ENCODE assay signal across 7 mouse cellular contexts in the genomic region with DNA sequence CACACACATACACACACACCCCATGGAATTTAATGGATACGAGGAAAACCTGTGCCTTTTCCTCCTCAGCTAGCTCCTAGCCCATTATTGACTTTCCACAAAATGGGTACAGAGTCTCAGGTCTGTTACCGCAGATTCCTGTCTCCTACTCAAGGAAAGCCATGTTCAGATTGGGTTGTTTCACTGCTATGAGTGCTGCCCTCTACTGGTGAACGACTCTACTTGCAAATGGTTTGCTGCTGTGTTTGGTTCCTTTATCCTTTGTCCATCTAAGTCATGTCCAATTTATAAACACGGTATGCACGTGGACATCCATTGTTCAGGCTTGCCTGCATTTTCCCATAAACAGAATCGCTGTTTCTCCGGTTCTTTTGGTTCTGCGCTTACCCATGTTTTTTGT.
DNase-seq lines count a peak whose midpoint lies in the region; ATAC-seq and TF ChIP-seq lines count a peak whose summit lies in the region.

No protein-coding gene starts in this region.

- no peak overlapping the region for H3K9ac ChIP-seq in kidney, embryonic 16.5 days (replicated peaks; ENCODE audit: low read length)
- H3K9ac ChIP-seq in CH12.LX (ENCODE audit: insufficient read depth, low read depth) = no peak overlapping the region

- H3K4me3 ChIP-seq in kidney, adult 2 months (ENCODE audit: insufficient read depth, low read depth, low read length) = no peak overlapping the region
- no peak overlapping the region for H3K4me3 ChIP-seq in kidney, embryonic 16.5 days (ENCODE audit: low read length)
- H3K4me3 ChIP-seq in CH12.LX (replicated peaks in 1 of 3; ENCODE audit: low read depth in 2 of 3, low read length in 2 of 3, poor library complexity in 1 of 3) = no peak overlapping the region
- no peak overlapping the region for H3K4me3 ChIP-seq in forebrain, embryonic 10.5 days

- no peaks in the 10 kb centered on the region for H3K4me1 ChIP-seq in kidney, adult 2 months (ENCODE audit: control insufficient read depth, insufficient read depth, low read length)
- H3K4me1 ChIP-seq in kidney, embryonic 16.5 days (ENCODE audit: insufficient read depth, low read length) = no peaks in the 10 kb centered on the region
- peaks cover 5 to 38% of the 10 kb centered on the region in 2 experiments; a peak in 3 of 4 replicates for H3K4me1 ChIP-seq in CH12.LX (ENCODE audit: control insufficient read depth in 1 of 2, insufficient read depth in 2 of 2)
- no peaks in the 10 kb centered on the region for H3K4me1 ChIP-seq in forebrain, embryonic 10.5 days

- dilution Hi-C loops in CH12.LX (cut with MboI; ENCODE audit: extremely low pct_ligation_motif_present, extremely low pct_unique_long_range_greater_than_20kb, low sequenced_read_pairs) = no loop called here

- no peak overlapping the region for H3K27ac ChIP-seq in kidney, adult 2 months (ENCODE audit: insufficient read depth, low read depth, low read length)
- H3K27ac ChIP-seq in kidney, embryonic 16.5 days (ENCODE audit: low read length) = no peak overlapping the region
- no peak overlapping the region for H3K27ac ChIP-seq in CH12.LX (ENCODE audit: insufficient read depth, low read depth)
- H3K27ac ChIP-seq in forebrain, embryonic 10.5 days = no peak overlapping the region

- peak; percentile 13 for TF ChIP-seq RAD21 in CH12.LX (IDR thresholded peaks at IDR 0.05; ENCODE audit: low read depth, low read length)

- in situ Hi-C loops in CH12.LX (cut with MboI; ENCODE audit: low pct_ligation_motif_present, low pct_unique_long_range_greater_than_20kb, low sequenced_read_pairs) = loop anchor here (25.0 kb wide), 1 partner anchor 322 kb away; no protein-coding TSS in a partner anchor

- 24% methylated on average over 8 of the region's 8 CpGs for WGBS in kidney, adult 2 months
- WGBS in kidney, embryonic 16.5 days = 44% methylated on average over 8 of the region's 8 CpGs
- 37% methylated on average over 8 of the region's 8 CpGs for WGBS in forebrain, embryonic 10.5 days

- H3K79me2 ChIP-seq in CH12.LX (replicated peaks; ENCODE audit: control insufficient read depth, extremely low read depth, insufficient read depth, poor library complexity, severe bottlenecking) = no peaks in the 10 kb centered on the region

- no peaks in the 10 kb centered on the region for H3K36me3 ChIP-seq in kidney, adult 2 months (ENCODE audit: control insufficient read depth, insufficient read depth, low read length)
- H3K36me3 ChIP-seq in kidney, embryonic 16.5 days (ENCODE audit: insufficient read depth, low read length) = no peaks in the 10 kb centered on the region
- H3K36me3 ChIP-seq in CH12.LX (replicated peaks in 1 of 2; ENCODE audit: control insufficient read depth in 1 of 2, insufficient read depth in 1 of 2, low read length in 1 of 2) = no peaks in the 10 kb centered on the region
- no peaks in the 10 kb centered on the region for H3K36me3 ChIP-seq in forebrain, embryonic 10.5 days (replicated peaks)

- no peaks in the 10 kb centered on the region for H3K27me3 ChIP-seq in kidney, adult 2 months (replicated peaks; ENCODE audit: control insufficient read depth, insufficient read depth, low read length)
- peaks cover 6% of the 10 kb centered on the region; the same call in 1 of the 2 replicates for H3K27me3 ChIP-seq in kidney, embryonic 16.5 days (ENCODE audit: insufficient read depth, low read length)
- no peaks in the 10 kb centered on the region for H3K27me3 ChIP-seq in CH12.LX (replicated peaks)
- peaks cover 47% of the 10 kb centered on the region for H3K27me3 ChIP-seq in forebrain, embryonic 10.5 days (ENCODE audit: poor library complexity, severe bottlenecking)

- H3K4me2 ChIP-seq in kidney, embryonic 16.5 days (replicated peaks; ENCODE audit: low read depth, low read length) = no peak overlapping the region
- H3K4me2 ChIP-seq in CH12.LX (ENCODE audit: insufficient read depth, low read depth, poor library complexity, severe bottlenecking) = no peak overlapping the region

- TF ChIP-seq CTCF in kidney, adult 2 months (conservative IDR thresholded peaks at IDR 0.05; ENCODE audit: insufficient read depth, insufficient read length, low read depth, low read length) = peak; percentile 43
- peak; percentile 56 to 65 for TF ChIP-seq CTCF in CH12.LX (conservative IDR thresholded peaks at IDR 0.05 in 1 of 2, IDR thresholded peaks at IDR 0.05 in 1 of 2; ENCODE audit: low read depth in 2 of 2, low read length in 2 of 2)

- no peak for TF ChIP-seq EP300 in CH12.LX (IDR thresholded peaks at IDR 0.05; ENCODE audit: low read length)

- H3K9me3 ChIP-seq in kidney, embryonic 16.5 days (ENCODE audit: low read length) = no peaks in the 10 kb centered on the region
- H3K9me3 ChIP-seq in CH12.LX (replicated peaks; ENCODE audit: low read length) = no peaks in the 10 kb centered on the region
- no peaks in the 10 kb centered on the region for H3K9me3 ChIP-seq in forebrain, embryonic 10.5 days

- ATAC-seq in kidney, embryonic 16.5 days (ENCODE audit: low FRiP score, low TSS enrichment) = no peak
- ATAC-seq in common myeloid progenitor, adult 5-6 weeks (replicated peaks; ENCODE audit: low read depth, poor library complexity, severe bottlenecking) = peak; percentile 48; the same call in 1 of the 2 replicates

- TF ChIP-seq POLR2A in kidney, adult 2 months (IDR thresholded peaks at IDR 0.05; ENCODE audit: low read depth, low read length) = no peak
- TF ChIP-seq POLR2A in CH12.LX (IDR thresholded peaks at IDR 0.05; ENCODE audit: low read depth, low read length) = no peak

- peak; percentile 31 for DNase-seq in kidney, adult 2 months
- DNase-seq in A20 (ENCODE audit: low read depth, low spot score) = peak; percentile 48
- peak; percentile 58 for DNase-seq in CH12.LX (ENCODE audit: extremely low read depth)
- DNase-seq in lung, postnatal 14 days = peak; percentile 41
- DNase-seq in forebrain, embryonic 10.5 days (ENCODE audit: extremely low spot score, low spot score) = no peak

TF ChIP-seq in CH12.LX, 34 proteins besides CTCF, POLR2A, EP300 and RAD21:
- TF ChIP-seq UBTF (IDR thresholded peaks at IDR 0.05; ENCODE audit: low read depth, low read length) (no peak), ZKSCAN1 (IDR thresholded peaks at IDR 0.05; ENCODE audit: borderline replicate concordance, low read depth, low read length) (no peak), MEF2A (IDR thresholded peaks at IDR 0.05; ENCODE audit: borderline replicate concordance, low read depth, low read length) (no peak), ZMIZ1 (IDR thresholded peaks at IDR 0.05; ENCODE audit: low read depth, low read length) (no peak), MAX (IDR thresholded peaks at IDR 0.05; ENCODE audit: low read length) (no peak), JUN (IDR thresholded peaks at IDR 0.05; ENCODE audit: insufficient read depth, low read depth, low read length) (no peak), ZNF384 (IDR thresholded peaks at IDR 0.05; ENCODE audit: low read depth, low read length) (no peak), SMC3 (IDR thresholded peaks at IDR 0.05; ENCODE audit: low read depth, low read length) (peak; percentile 43)
